Mouse (Mus musculus): Measurements from ENCODE around the gene Ccdc13. TPM values are rescaled to one million over a fixed set of nuclear protein-coding genes. Genes with fewer than 3 reads are reported as not detected.
A peak's percentile ranks its signal among the peaks of the same experiment; 100 is the strongest.

Ccdc13 gene
- total RNA-seq, 2 experiments from 2014 or later, result 5.5 to 5.9 TPM

- intact Hi-C loops (cut with DNase I), result loop anchor here (5.0 kb wide), 1 partner anchor 139 kb away; no protein-coding TSS in a partner anchor
- no peak for DNase-seq (ENCODE audit: low spot score in 2 of 2)
Observed at GRCm38 (mm10) chr9:121847842-121848241, 8.6 kb upstream of the Ccdc13 start.

- intact Hi-C loops (cut with DNase I), result loop anchor here (5.0 kb wide), 1 partner anchor 140 kb away; no protein-coding TSS in a partner anchor
- DNase-seq (ENCODE audit: low spot score in 2 of 2), result no peak
Observed at GRCm38 (mm10) chr9:121847138-121847537, 7.9 kb upstream of the Ccdc13 start.

DNA sequence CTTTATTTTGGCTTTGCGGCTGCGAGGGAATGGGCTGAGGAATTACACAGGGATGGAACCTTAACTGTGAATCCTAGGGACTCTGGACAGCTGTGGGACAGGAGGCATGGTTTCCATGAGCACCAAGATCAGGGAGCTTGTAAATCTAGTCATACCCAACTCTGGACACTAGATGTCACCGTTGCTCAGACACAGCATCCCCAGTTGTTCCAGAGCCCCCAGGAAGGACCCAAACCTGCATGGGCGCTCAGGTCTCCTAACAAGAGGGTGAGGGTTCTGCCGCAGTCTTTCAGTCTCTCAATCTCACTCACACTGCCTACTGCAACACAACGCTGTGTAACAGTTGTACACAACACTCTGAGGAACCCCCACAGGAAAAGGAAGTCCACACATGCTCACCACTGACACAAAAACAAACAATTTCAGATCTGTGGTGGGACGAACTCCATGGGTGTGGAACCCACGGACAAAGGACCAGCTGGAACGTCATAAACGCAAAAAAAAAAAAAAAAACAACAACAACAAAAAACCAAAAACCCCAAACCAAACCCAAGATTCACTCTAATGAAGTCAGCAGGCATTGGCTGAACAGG is 7.4 kb upstream of the Ccdc13 start:
- intact Hi-C loops (cut with DNase I), result loop anchor here (1.0 to 5.0 kb wide), 2 partner anchors 31 to 141 kb away; no protein-coding TSS in a partner anchor
- DNase-seq (ENCODE audit: low spot score in 2 of 2), result no peak

DNA sequence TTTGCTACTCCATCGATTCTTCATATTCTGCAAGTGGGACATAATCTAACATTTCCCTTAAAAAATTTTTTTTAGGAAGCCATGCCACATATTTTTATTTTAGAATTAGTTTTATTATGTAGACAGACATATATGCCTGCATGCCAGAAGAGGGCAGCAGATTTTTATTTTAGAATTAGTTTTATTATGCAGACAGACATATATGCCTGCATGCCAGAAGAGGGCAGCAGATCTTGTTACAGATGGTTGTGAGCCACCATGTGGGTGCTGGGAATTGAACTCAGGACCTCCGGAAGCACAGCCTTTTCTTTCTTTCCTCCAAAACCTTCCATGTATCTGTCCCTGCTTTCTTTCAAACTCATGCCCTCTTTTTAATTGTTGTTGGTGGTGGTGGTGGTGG is 3.7 kb upstream of the Ccdc13 start:
- DNase-seq (ENCODE audit: low spot score in 2 of 2), result no peak
- intact Hi-C loops (cut with DNase I), result no loop called here

- intact Hi-C loops (cut with DNase I), result no loop called here
- DNase-seq (ENCODE audit: low spot score in 2 of 2), result no peak
Observed at GRCm38 (mm10) chr9:121839622-121839965, 333 bp upstream of the Ccdc13 start.

DNA sequence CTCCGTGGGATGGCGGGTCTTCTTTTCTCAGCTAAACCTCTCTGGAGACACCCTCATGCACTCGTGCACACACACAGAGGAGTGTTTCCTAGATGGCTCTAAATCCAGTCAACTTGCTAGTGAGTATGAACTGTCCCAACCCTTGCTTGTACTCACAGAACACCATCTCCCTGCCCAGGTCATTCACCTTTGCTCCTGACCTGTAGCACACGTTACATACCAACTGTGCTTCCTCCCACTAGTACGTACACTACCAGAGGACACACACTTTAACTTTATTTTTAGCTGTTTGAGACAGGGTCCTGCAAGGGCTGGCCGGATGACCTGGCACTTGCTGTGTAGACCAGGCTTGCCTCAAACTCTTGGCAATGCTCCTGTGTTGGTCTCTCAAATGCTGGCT is 1.3 kb downstream of the Ccdc13 start:
- intact Hi-C loops (cut with DNase I), result no loop called here

DNA sequence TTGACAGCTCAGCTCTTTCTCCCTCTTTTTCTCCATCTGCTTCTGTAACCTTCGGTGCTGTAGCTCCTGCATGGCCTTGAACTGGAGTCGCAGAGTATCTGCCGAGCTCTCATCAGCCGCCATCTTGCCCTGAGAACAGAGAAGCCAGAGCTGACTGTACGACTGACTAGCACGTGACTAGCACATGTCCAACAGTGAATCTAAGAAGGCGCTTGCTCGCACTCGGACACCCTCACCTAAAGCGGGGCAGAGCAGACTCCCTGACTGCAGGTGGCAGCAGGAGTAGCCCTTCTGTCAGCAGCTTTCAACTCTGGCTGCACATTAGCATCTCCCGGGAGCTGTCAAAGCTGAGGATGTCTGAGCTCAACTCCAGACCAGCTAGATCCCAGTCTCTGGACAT is 5.4 kb downstream of the Ccdc13 start:
- DNase-seq (ENCODE audit: low spot score in 2 of 2), result no peak
- intact Hi-C loops (cut with DNase I), result loop anchor here (5.0 kb wide), 2 partner anchors 42 to 43 kb away; partner anchors contain the start of gene Hhatl

More for the DNA sequence above, 1.3 kb downstream of the Ccdc13 start:
- DNase-seq (ENCODE audit: low spot score in 2 of 2), result no peak

- intact Hi-C loops (cut with DNase I), result loop anchor here (5.0 kb wide), 2 partner anchors 39 to 46 kb away; partner anchors contain the start of gene Hhatl
- DNase-seq (ENCODE audit: low spot score in 2 of 2), result peak; percentile 70 to 83
Observed at GRCm38 (mm10) chr9:121830956-121831293, 8.3 kb downstream of the Ccdc13 start.

DNA sequence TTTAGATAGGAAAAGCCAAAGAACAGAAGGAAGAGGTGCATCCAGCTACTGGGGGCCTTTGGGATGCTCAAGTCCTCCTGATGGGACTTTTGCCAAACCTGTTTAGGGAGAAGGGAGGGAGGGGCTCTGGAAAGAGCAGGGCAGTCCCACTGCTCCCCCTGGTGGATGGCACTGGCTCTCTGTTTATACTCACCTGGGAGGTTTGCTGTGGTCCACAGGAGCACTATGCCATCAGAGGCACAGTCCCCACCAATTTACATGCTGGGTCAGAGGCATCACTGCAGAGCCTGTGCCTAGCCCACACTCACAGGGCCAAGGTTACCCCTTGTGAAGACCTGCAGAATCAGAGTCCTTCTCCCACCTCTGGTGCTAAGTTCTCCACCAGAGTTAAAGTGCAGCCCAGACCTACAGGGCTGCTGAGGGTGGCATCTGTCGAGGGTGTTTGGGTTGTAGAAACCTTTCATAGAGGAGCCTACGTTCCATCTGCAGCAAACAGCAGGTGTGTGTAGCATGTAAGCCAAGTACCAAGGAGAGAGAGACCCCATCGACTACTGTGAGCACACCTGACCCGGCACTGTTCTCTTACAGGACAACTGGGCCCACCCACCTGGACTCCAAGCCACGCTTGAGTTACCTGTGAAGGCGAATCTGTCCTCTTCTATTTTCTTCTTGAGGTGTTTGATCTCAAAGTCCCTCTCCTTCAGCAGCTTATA is 8.9 kb downstream of the Ccdc13 start:
- intact Hi-C loops (cut with DNase I), result loop anchor here (5.0 kb wide), 2 partner anchors 38 to 47 kb away; partner anchors contain the start of gene Hhatl
- DNase-seq (ENCODE audit: low spot score in 2 of 2), result peak in 1 of 2 experiments; percentile 41

GRCm38 (mm10) chr9:121829270-121829992 is 9.8 kb downstream of the Ccdc13 start:
- no peak for DNase-seq (ENCODE audit: low spot score in 2 of 2)

GRCm38 (mm10) chr9:121828314-121828713 is 10.9 kb downstream of the Ccdc13 start:
- no peak for DNase-seq (ENCODE audit: low spot score in 2 of 2)
- intact Hi-C loops (cut with DNase I), result loop anchor here (5.0 kb wide), 1 partner anchor 66 kb away; no protein-coding TSS in a partner anchor

More at GRCm38 (mm10) chr9:121829270-121829992, 9.8 kb downstream of the Ccdc13 start:
- intact Hi-C loops (cut with DNase I), result loop anchor here (5.0 kb wide), 1 partner anchor 67 kb away; no protein-coding TSS in a partner anchor

GRCm38 (mm10) chr9:121826356-121826755 is 12.9 kb downstream of the Ccdc13 start:
- DNase-seq (ENCODE audit: low spot score in 2 of 2), result peak; percentile 46 to 52
- intact Hi-C loops (cut with DNase I), result loop anchor here (5.0 kb wide), 1 partner anchor 64 kb away; no protein-coding TSS in a partner anchor

DNA sequence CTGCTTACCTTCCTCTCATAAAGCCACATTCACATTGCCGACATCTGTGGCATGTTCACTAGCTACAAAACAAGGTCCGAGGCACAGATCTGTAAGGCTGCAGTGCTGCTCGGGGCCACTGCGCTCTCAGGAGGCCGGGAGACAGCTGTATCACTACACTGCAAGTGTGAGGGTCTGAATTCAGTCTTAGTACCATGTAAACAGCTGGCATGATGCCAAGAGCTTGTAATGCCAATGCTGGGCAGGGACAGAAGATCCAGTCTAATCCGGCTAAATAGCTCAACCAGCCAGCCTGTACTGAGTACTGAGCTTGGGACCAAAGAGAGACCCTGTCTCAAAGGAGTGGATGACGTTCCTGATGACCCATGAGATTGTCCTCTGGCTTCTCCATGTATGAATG is 15.3 kb downstream of the Ccdc13 start:
- intact Hi-C loops (cut with DNase I), result no loop called here
- no peak for DNase-seq (ENCODE audit: low spot score in 2 of 2)

DNA sequence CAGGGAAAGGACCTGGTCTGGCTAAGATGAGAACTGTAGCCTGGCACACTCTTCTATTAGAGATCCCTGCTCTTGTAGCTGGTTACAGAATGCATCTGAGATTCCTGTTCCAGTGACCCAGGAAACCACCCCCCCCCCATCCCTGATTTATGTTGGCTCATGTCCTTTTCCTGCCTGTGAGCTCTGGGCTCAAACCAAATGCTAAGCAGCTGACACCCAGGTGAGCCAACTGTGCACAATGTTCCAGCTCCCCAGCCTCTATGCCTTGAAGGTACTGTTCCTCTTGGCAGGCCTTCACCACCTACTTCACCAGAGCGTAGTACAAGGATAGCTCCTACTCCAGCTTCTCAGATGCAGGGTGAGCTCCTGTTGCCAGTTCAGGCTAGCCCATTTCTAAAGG is 16.2 kb downstream of the Ccdc13 start:
- DNase-seq (ENCODE audit: low spot score in 2 of 2), result no peak
- intact Hi-C loops (cut with DNase I), result no loop called here

DNA sequence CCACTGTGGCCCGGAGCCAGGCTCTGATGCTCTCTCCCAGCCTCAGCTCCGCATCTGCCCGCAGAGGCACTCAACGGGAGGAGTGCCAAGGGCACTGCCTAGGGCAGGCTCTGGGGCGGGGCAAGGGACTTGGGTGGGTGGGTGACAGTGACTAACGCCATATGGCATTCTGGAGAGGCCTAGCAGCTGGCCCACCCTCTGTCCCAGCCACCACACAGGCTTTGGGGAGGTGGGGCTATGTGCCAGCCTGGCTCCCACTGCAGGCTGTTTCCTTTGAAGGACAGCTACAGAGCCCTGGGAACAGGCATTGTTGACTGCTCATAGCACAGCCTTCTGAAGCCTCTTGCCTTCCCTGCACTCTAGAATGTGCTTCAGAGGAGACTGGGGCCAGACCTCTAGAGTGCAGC is 16.7 kb downstream of the Ccdc13 start:
- intact Hi-C loops (cut with DNase I), result no loop called here
- no peak for DNase-seq (ENCODE audit: low spot score in 2 of 2)

DNA sequence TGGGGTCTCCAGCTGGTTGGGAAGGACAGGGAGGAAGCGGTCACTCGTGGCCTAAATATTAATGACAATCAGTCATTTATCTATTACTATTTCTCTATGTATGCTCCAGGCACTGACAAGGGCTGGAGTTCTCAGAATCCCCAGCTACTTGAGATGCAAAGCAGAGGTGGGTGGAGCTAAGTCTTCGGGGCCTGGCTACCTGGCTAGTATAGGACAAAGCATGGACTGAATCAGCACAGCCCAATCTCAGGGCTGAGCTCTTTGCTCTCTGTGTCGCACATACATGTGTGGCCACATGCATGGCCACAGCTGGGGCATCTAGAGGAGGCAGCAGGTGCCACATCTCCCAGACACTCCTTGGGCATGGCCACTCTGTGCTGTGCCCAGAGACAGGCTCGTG is 18.5 kb downstream of the Ccdc13 start:
- intact Hi-C loops (cut with DNase I), result no loop called here

DNA sequence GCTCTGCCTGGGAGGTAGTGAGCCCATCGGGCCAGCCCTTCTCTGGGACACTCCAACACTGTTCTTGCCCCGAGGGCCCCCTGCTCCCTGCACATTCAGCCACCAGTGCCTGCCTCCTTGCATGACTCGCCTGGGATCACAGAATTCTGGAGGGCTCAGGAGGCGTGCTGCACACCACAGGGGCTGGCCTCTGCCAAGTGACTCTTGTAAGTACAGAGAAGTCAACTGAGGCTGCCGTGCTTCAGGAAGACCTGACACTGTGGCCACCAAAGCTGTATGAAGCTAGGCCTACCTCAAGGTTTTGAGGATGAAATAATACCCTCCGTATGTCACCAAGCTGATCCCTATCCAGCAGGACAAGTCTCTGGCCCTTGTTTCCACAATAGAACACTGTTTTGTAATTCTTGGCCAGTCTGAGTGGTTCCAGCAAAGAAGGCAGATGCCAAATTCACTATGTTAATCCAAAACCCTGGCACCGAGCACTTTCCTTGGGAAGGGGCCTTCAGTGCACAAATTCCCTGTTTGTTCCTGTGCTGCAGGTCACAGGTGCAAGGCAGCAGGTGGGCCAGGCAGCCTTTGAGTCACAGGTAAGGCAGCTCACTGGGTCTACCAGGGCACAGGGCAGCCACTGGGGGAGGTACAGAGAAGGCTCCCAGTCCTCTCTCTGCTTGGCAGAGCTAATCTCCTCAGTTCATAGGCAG is 19.3 kb downstream of the Ccdc13 start:
- intact Hi-C loops (cut with DNase I), result no loop called here
- DNase-seq (ENCODE audit: low spot score in 2 of 2), result no peak

More for the DNA sequence above, 18.5 kb downstream of the Ccdc13 start:
- no peak for DNase-seq (ENCODE audit: low spot score in 2 of 2)

DNA sequence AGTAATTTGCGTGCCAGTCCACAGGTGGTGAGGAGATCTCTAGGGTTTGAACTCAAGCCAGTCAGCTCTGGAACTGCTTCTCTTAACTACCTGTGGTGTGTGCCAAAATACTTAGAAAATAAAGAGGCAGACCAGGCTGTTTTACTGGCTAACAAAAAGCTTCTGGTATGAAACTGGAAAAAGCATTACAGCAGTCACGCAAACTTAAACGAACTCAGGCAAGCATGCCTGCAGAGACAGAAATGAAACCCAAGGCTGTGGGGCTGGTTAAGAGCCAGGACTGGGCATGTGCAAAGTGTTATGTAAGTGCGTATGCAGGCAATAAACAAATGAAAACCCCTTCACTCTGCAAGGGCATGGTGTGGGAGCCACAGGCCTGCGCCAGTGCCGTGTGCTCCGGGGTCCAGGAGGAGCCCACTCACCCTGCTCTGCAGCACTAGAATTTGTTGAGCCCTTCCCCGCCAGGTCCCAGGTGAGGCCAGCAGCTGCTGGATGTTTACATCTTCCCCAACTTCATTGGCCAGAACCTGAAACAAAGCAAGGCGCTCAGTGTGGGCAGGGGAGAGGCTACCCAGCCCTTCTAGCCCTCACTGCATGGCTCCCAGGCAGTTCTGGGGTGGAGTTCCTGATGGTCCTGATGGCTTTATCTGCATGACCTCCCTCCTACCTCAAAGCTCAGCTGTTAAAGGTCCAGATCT is 20.0 kb downstream of the Ccdc13 start:
- intact Hi-C loops (cut with DNase I), result no loop called here
- no peak for DNase-seq (ENCODE audit: low spot score in 2 of 2)

- no peak for DNase-seq (ENCODE audit: low spot score in 2 of 2)
- intact Hi-C loops (cut with DNase I), result no loop called here
Observed at GRCm38 (mm10) chr9:121815183-121815582, 24.1 kb downstream of the Ccdc13 start.
